Mouse (Mus musculus) fibroblast of lung, adult 2 months (primary cell): Measurements from ENCODE around the gene Gdf7.
A peak's percentile ranks its signal among the peaks of the same experiment; 100 is the strongest.

Experiments
- DNase-seq: peaks from one replicate; pipeline ENCODE4 v3.0.0-alpha.2; 2011; ENCODE audit warnings: low read depth

The Gdf7 gene

GRCm38 (mm10) chr12:8297586-8298214, 4.1 kb downstream of the Gdf7 start:
- no peak for DNase-seq

- DNase-seq, result no peak
These were observed 5.6 kb downstream of the Gdf7 start for GRCm38 (mm10) chr12:8296154-8296553.

GRCm38 (mm10) chr12:8295307-8295913, 6.3 kb downstream of the Gdf7 start:
- peak; percentile 27 for DNase-seq

- DNase-seq, result no peak
These were observed 10.4 kb downstream of the Gdf7 start for GRCm38 (mm10) chr12:8291157-8291853.

- no peak for DNase-seq
These were observed 12.3 kb downstream of the Gdf7 start for GRCm38 (mm10) chr12:8289499-8289898.

- DNase-seq, result no peak
These were observed 12.7 kb downstream of the Gdf7 start for GRCm38 (mm10) chr12:8289099-8289498.

GRCm38 (mm10) chr12:8287970-8288369, 13.8 kb downstream of the Gdf7 start:
- DNase-seq, result no peak

- DNase-seq, result no peak
These were observed 20.3 kb downstream of the Gdf7 start for GRCm38 (mm10) chr12:8281225-8282017.

- no peak for DNase-seq
These were observed 26.3 kb downstream of the Gdf7 start for GRCm38 (mm10) chr12:8275424-8275823.

GRCm38 (mm10) chr12:8273471-8274171, 28.1 kb downstream of the Gdf7 start:
- no peak for DNase-seq

- DNase-seq, result no peak
These were observed 30.3 kb downstream of the Gdf7 start for GRCm38 (mm10) chr12:8271405-8271804.

- DNase-seq, result no peak
These were observed 32.1 kb downstream of the Gdf7 start for GRCm38 (mm10) chr12:8269627-8270026.

GRCm38 (mm10) chr12:8266311-8266710, 35.4 kb downstream of the Gdf7 start:
- no peak for DNase-seq

GRCm38 (mm10) chr12:8260297-8260696, 41.5 kb downstream of the Gdf7 start:
- no peak for DNase-seq
